Mouse (Mus musculus): ENCODE results near the gene Nemp2.
"Not testable (repeated sequence)": the region's sequence is repeated elsewhere in the genome, so short reads cannot be mapped to it uniquely, and the experiment has no call there.

The Nemp2 gene

DNA sequence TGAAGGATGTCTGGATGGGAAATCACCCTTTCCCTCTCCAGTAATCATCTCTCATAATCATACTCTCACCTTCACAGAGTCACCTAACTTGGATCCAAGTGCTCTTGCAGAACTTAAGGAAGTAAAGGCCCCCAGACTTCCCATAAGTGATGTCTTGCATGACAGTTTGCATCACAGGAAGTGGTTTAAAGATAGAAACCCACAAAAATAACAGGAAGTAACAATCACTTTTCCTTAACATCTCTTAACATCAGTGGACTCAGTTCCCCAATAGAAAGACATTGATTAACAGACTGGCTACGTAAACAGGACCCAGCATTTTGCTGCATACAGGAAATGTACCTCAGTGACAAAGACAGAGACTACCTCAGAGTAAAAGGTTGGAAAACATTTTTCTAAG, 22.9 kb downstream of the Nemp2 start:
- no peak for ATAC-seq (ENCODE audit: low TSS enrichment)

DNA sequence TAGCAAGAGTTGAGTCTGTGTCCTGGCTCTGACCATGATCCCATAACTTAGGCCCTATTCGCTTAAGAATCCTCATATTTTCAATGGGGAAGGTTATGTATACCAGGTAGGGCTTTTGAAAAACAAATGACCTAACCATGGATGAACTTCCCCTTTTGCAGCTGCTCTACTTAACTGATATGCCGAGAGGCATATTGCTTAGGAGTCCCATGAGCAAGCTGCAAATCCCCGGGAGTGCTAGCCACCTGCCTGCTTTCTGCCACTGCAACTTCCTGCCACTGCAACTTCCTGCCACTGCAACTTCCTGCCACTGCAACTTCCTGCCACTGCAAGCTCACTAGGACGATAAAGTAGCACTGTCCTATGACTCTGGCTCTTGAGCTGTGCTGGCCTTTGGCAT, 24.6 kb downstream of the Nemp2 start:
- ATAC-seq (ENCODE audit: low TSS enrichment) = no peak

DNA sequence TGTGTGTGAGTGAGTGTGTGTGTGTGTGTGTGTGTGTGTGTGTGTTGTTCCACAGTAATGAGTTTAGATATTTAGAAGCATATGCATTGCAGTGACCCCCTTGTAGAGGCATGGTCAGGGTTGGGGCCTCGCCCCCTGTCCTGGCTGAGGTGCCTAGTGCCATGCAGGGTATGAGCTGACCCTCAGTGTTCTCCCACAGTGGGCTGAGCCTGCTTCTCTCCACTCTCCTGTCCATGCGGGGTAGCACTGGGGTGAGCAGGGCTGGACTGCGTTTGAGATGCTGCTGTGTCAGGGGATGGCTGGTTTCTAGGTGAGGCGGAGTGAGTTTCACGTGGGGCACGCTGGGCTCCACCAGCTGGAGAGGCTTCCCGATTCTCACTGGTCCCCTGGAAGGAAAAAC, 27.7 kb downstream of the Nemp2 start:
- no peak for ATAC-seq (ENCODE audit: low TSS enrichment)

DNA sequence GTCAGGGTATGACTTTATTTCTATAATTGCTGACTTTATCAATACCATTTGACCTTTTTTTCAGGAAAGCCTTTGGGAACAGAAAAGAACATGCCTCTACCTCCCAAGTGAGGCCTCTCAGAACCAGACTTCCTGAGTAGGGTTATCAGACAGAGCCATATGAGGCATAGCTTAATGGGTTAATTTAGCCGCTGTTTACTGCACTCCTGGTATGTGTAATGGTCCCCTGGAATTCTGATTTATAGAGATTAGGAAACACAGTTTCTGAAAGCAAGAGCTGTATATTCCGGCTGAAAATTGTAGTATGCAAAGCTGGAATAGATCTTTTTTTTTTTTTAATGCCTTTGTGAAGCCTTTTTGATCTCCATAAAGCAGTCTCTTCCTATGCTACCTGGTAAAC, 29.8 kb downstream of the Nemp2 start:
- ATAC-seq (ENCODE audit: low TSS enrichment) = no peak

DNA sequence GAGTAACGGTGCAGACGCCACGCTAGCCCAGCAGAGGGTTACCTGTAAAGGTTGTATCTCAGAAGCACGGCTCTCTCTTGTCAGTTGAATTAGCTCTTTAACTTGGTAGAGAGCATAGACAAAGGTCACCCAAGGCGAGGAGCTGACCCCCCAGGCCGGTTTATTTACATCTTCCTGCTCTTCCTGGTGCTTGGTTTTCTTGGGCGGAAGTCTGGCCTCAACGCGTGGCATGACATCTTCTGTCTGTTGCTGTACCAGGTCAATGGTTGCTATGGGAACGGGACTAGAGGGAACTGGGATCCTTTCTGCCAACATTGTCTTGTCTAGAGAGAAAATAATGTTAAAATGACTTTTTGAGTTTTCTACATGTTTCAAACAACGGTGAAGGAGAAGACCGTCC, 30.3 kb downstream of the Nemp2 start:
- ATAC-seq (ENCODE audit: low TSS enrichment) = no peak

DNA sequence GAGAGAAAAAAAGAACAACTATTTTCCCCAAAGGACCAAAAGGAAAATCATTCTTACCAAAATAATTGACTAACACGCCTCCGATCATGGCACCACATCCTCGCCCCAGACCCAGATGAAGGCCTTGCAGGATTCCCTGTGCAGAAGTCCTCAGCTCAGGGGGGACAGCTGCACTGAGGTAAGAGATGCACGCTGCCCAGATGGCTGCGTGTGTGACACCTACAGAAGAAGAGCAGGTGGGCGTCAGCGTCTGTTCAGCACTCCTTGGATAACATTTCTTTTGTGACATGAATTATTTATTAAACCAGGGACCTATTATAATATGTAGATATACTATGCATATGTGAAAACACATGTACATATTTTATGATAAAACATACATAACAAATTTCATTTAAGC, 32.7 kb downstream of the Nemp2 start:
- ATAC-seq (ENCODE audit: low TSS enrichment) = peak; percentile 93

DNA sequence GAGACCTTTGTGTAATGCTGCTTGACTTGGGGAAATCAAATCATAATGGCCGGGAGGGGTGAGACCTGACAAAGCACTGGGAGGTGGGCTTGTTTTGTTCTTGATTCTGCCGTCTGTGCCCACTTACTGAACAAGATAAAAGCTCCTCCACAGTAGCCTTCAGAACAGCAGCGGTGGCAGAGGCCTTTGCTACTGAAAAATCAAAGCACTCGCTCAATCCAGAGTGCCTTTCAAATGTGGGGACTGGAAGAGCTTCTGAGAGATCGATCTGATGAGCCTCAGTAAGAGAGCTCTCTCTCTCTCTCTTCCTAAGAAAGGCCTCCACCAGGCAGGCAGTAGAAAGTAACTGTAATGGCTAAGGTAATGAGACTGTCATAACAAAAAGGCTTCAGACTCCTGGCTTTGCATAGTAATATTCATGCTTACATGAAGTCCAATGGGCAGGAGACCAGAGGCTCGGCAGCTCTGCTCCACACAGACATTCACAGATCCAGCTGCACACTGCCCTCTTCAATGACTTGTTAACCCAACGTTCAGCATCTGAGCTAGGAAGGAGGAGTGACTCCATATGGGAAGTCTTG, 38.3 kb downstream of the Nemp2 start:
- no peak for ATAC-seq (ENCODE audit: low TSS enrichment)

DNA sequence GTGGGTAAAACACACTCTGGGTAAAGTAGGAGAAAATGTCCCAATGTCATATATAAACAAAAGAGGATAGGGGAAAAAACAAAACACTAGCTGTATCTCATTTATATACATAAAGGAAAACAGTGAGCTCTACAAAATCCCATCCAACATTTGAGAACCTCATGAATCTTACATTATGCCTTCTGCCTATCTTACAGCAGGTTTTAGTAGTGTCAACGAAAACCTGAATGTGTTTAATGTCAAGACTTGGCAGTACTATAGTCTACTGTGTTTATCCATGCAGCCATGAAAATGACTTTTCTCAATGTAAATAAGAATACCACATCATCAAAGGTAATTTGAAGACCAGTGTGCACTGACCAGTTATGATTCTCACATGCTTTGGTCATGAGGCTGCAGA, 39.4 kb downstream of the Nemp2 start:
- ATAC-seq (ENCODE audit: low TSS enrichment) = 0 out of 2 replicates have a peak, but pooled peaks have one; percentile 32

DNA sequence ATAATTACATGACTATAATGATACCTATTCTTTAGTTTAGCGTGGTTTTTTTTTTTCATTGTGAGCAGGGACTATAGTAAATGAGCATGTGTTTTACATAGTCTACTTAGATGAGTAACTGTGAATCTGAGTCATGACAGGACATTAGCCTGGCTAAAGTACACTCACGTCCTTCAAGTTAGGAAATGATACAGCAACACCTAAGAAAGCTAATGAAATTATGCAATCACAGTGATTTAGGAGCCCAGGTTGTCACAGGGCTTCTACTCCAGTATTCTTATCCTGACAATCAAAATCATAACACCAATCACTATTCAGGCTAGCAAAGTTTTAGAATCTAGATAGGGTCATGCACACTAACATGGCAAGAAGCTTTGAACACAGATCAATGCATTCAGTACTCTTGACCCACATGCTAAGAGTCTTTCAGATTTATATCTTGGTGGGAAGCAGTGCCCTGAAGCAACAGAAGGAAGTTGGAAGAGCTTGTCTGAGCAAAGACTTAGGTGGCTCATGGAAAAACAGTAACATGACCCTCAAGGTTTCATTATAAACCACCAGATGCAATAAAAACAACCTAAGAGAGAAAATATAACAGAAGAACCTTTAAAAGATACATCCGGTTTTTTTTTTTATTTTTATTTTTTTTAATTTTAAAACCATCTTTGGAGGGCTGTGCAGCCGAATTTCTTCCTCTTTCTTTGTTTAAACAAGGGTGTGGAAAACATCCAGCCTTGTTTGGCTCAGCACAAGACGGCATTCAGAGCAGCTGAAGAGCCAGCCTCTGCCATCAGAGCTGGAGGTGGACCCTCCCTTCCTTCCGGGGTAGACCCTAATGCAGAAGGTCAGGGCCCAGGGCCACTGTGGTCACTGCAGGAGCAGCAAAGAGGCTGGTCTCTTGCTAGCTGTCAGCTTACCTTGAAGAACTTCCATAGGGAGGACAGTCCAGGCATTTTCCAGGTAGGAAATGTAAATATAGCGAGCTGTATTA, 45.4 kb downstream of the Nemp2 start:
- ATAC-seq (ENCODE audit: low TSS enrichment) = no peak

DNA sequence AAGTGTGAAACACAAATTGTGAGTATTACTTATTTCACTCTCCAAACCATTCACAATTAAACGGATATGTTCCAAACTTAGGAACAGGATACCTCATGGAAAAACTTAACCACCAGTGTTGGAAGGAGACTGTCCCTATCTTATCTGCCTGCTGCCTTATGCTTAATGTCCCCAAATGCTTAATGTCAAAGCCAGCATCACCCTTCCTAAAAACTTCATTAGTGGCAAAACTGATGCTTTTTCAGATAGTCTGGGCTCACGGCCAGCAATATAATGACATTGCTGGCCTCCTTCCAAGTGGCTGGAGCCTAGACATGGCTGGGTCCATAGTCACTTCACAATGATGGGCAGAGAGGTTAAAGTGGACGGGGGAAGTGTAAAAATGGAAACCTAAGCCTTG, 46.1 kb downstream of the Nemp2 start:
- no peak for ATAC-seq (ENCODE audit: low TSS enrichment)

DNA sequence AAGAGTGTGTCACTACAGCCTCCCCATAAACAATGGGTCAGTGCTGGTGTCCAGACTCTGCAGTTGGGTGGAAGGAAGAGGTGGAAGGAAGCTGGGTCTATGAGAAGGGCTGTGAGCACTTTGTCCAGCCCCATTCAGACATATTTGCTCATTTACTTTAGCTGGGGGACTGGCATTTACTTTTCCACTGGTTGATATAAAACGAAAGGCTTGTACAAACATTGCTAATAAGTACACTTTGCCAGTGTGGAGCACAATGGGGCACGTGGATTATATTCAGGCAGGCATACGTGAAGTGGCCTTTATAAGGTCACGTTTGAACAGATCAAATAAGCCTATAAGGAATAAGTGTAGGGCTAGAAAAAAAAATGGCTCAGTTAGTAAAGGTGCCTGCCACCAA, 53.0 kb downstream of the Nemp2 start:
- ATAC-seq (ENCODE audit: low TSS enrichment) = no peak

DNA sequence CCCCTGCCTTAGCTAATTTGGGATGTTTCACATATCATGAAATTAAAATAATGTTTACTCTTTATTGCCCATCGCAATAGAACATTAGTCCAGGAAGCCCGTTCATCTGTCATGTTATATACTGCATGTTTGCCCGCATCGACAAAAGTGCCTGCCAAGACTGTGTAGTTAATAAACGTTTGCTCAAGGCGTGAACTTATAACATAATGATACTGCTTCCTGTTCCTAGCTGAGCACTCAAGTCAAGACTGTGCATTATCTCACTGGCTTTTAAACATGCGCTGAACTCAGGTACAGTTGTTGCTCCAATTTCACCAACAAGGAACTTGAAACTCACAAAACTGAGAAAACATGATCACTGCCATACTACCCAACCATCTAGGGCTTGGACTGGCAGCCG, 57.1 kb downstream of the Nemp2 start:
- no peak for ATAC-seq (ENCODE audit: low TSS enrichment)

DNA sequence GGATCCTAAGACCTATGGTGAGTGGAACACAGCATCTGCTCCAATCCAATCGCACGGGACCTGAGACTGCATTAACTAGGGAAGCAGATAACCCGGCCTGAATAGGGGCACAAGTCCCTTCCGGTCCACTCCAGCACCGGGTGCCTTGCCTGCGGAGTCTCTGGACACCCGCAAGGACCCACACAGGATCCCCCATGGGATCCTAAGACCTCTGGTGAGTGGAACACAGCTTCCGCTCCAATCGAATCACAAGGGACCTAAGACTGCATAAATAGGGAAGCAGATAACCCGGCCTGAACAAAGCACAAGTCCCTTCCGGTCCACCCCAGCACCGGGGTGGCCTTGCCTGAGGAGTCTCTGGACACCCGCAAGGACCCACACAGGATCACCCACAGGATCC, 64.0 kb downstream of the Nemp2 start:
- ATAC-seq (ENCODE audit: low TSS enrichment) = not testable (repeated sequence)

Data from frontal cortex, adult (tissue).